Comparison of ENCODE assay signal across 25 mouse cellular contexts in the genomic region with DNA sequence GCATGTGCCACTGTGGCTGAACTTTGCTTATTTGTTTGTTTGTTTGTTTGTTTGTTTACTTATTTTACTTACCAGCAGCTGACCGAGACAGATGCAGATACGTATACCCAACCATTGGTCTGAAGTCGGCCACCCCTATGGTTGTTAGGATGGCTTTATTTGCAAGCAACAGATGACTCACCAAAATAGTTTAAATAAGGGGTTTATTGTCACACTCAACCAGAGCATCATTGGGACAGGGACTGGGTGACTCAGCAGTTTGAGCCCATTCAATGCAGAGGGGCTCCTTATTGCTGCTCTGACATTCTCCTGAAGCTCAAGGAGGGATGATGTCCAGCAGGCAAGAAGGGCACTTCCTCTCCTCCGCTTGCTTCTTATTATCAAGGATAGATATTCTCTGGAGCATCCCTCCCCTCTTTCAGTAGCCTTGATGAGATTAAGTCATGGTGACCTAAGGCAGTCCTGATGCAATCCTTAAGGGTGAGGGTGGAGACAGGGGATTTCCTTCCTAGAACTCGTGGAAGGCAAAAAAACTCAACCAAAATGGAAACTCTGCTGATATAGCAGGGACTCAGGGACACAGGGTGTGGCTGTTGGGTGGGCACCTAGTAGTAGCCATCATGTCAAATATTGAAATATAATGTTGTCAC. TPM values are rescaled to one million over a fixed set of nuclear protein-coding genes. Genes with fewer than 3 reads are reported as not detected.
DNase-seq lines count a peak whose midpoint lies in the region; ATAC-seq lines count a peak whose summit lies in the region.
"Had no signal": no experiment of that assay in that cellular context is flagged by ENCODE, and none has a peak within 500 bp of the region (broad histone marks: within the 10 kb centered on the region; RNA-seq: fewer than 3 reads in every experiment).

No protein-coding gene starts in this region.

- no peaks in the 10 kb centered on the region for H3K36me3 ChIP-seq in forebrain, embryonic 13.5 days (ENCODE audit: poor library complexity, severe bottlenecking)
- H3K36me3 ChIP-seq in forebrain, embryonic 16.5 days (ENCODE audit: control insufficient read depth, insufficient read depth), result no peaks in the 10 kb centered on the region
- H3K36me3 ChIP-seq in midbrain, embryonic 12.5 days, result no peaks in the 10 kb centered on the region
- H3K36me3 ChIP-seq in midbrain, embryonic 15.5 days (replicated peaks), result no peaks in the 10 kb centered on the region
- H3K36me3 ChIP-seq: forebrain, embryonic 10.5 days; G1E; heart, embryonic 13.5 days had no signal

- H3K4me3 ChIP-seq in forebrain, embryonic 13.5 days, result no peak overlapping the region
- no peak overlapping the region for H3K4me3 ChIP-seq in forebrain, embryonic 16.5 days (replicated peaks; ENCODE audit: low read length)
- no peak overlapping the region for H3K4me3 ChIP-seq in midbrain, embryonic 12.5 days
- H3K4me3 ChIP-seq in midbrain, embryonic 15.5 days, result no peak overlapping the region
- H3K4me3 ChIP-seq: forebrain, embryonic 10.5 days; heart, embryonic 13.5 days had no signal

- H3K27ac ChIP-seq in forebrain, embryonic 13.5 days, result 0 out of 2 replicates have a peak overlapping the region, but pooled peaks have one; percentile 35
- no peak overlapping the region for H3K27ac ChIP-seq in forebrain, embryonic 16.5 days (ENCODE audit: low read length)
- H3K27ac ChIP-seq in midbrain, embryonic 12.5 days (replicated peaks), result 0 out of 2 replicates have a peak overlapping the region, but pooled peaks have one; percentile 25
- no peak overlapping the region for H3K27ac ChIP-seq in midbrain, embryonic 15.5 days
- H3K27ac ChIP-seq: forebrain, embryonic 10.5 days; heart, embryonic 13.5 days; hindbrain, embryonic 14.5 days; hindbrain, postnatal 0 days had no signal

- no peaks in the 10 kb centered on the region for H3K27me3 ChIP-seq in forebrain, embryonic 13.5 days
- H3K27me3 ChIP-seq in forebrain, embryonic 16.5 days (replicated peaks; ENCODE audit: control insufficient read depth, insufficient read depth, low read length), result no peaks in the 10 kb centered on the region
- peaks cover 21% of the 10 kb centered on the region for H3K27me3 ChIP-seq in midbrain, embryonic 12.5 days
- H3K27me3 ChIP-seq in midbrain, embryonic 15.5 days (replicated peaks), result no peaks in the 10 kb centered on the region

- peaks cover 31% of the 10 kb centered on the region for H3K4me1 ChIP-seq in forebrain, embryonic 13.5 days
- H3K4me1 ChIP-seq in forebrain, embryonic 16.5 days (replicated peaks; ENCODE audit: control insufficient read depth, insufficient read depth, low read length), result peaks cover 14% of the 10 kb centered on the region
- H3K4me1 ChIP-seq in midbrain, embryonic 12.5 days, result peaks cover 22% of the 10 kb centered on the region
- 0 out of 2 replicates have a peak, but pooled peaks cover 9% of the 10 kb centered on the region for H3K4me1 ChIP-seq in midbrain, embryonic 15.5 days

- H3K9me3 ChIP-seq in forebrain, embryonic 13.5 days (replicated peaks), result no peaks in the 10 kb centered on the region
- no peaks in the 10 kb centered on the region for H3K9me3 ChIP-seq in forebrain, embryonic 16.5 days (ENCODE audit: control insufficient read depth, low read length)
- no peaks in the 10 kb centered on the region for H3K9me3 ChIP-seq in midbrain, embryonic 12.5 days
- H3K9me3 ChIP-seq in midbrain, embryonic 15.5 days, result no peaks in the 10 kb centered on the region
- H3K9me3 ChIP-seq: forebrain, embryonic 10.5 days; heart, embryonic 13.5 days had no signal

- no peak overlapping the region for H3K9ac ChIP-seq in forebrain, embryonic 13.5 days
- H3K9ac ChIP-seq in forebrain, embryonic 16.5 days (replicated peaks; ENCODE audit: low read depth, low read length), result no peak overlapping the region
- no peak overlapping the region for H3K9ac ChIP-seq in midbrain, embryonic 12.5 days (replicated peaks)
- no peak overlapping the region for H3K9ac ChIP-seq in midbrain, embryonic 15.5 days
- H3K9ac ChIP-seq: heart, embryonic 13.5 days; hindbrain, embryonic 14.5 days had no signal

- WGBS in forebrain, embryonic 13.5 days, result 85% methylated on average over 5 of the region's 5 CpGs
- 74% methylated on average over 5 of the region's 5 CpGs for WGBS in forebrain, embryonic 16.5 days
- WGBS in midbrain, embryonic 12.5 days, result 77% methylated on average over 5 of the region's 5 CpGs
- 73% methylated on average over 5 of the region's 5 CpGs for WGBS in midbrain, embryonic 15.5 days

- ATAC-seq in forebrain, embryonic 13.5 days, result no peak
- ATAC-seq in forebrain, embryonic 16.5 days, result no peak
- no peak for ATAC-seq in midbrain, embryonic 12.5 days (ENCODE audit: low FRiP score, low read depth)
- no peak for ATAC-seq in midbrain, embryonic 15.5 days (replicated peaks)
- ATAC-seq: CD4-positive, CD25-positive, alpha-beta regulatory T cell, adult 4 months; hindbrain, postnatal 0 days; inflammation-experienced regulatory T-cells, adult 6 months; intestine, embryonic 16.5 days had no signal

- DNase-seq in MN1 (ENCODE audit: low spot score), result peak; percentile 25
- DNase-seq in right cerebral cortex, adult 18-20 months, result no peak
- no peak for DNase-seq in retina, embryonic 14.5 days (ENCODE audit: low spot score)
- DNase-seq: adrenal gland, adult 8-10 months; adrenal gland, postnatal 25 days; B cell, adult 2 months; cerebellum, adult 11-12 months; cerebellum, adult 8-10 months; cerebellum, postnatal 14 days; gastrocnemius, postnatal 14 days; heart, adult 18-20 months; heart, postnatal 14 days; heart, postnatal 4 days had no signal

- H3K4me2 ChIP-seq in forebrain, embryonic 13.5 days, result no peak overlapping the region
- H3K4me2 ChIP-seq in forebrain, embryonic 16.5 days (ENCODE audit: low read length), result no peak overlapping the region
- no peak overlapping the region for H3K4me2 ChIP-seq in midbrain, embryonic 12.5 days (replicated peaks)
- H3K4me2 ChIP-seq in midbrain, embryonic 15.5 days, result no peak overlapping the region
- H3K4me2 ChIP-seq: heart, embryonic 13.5 days; hindbrain, embryonic 14.5 days had no signal

RNA-seq across cellular contexts. Expression of a gene that starts 8.6 kb away (rescaled TPM):
- polyA plus RNA-seq in forebrain, embryonic 13.5 days (2015; fragmentation: Nextera tagmentation; extraction: Ambion mirVana), result 32.9 and 35.6 TPM in 2 replicates
- 25.4 and 32.1 TPM in 2 replicates for polyA plus RNA-seq in forebrain, embryonic 16.5 days (2015; fragmentation: Nextera tagmentation; extraction: Ambion mirVana)
- polyA plus RNA-seq in midbrain, embryonic 12.5 days (2016; fragmentation: Nextera tagmentation; extraction: Ambion mirVana), result 22.5 and 29.2 TPM in 2 replicates
- 8.3 and 9.1 TPM in 2 replicates for polyA plus RNA-seq in midbrain, embryonic 15.5 days (2015; fragmentation: Nextera tagmentation; extraction: Ambion mirVana)
- polyA plus RNA-seq: CD4-positive, CD25-positive, alpha-beta regulatory T cell, adult 4 months; G1E; inflammation-experienced regulatory T-cells, adult 6 months had no signal

Comparison
In these comparisons a context has a peak if more than half of its experiments do, and no peak if none do; other contexts are left out.
1. H3K27ac ChIP-seq: peak in forebrain, embryonic 13.5 days (single experiment) and midbrain, embryonic 12.5 days (single experiment); none in forebrain, embryonic 16.5 days (single experiment) and midbrain, embryonic 15.5 days (single experiment).